Mouse (Mus musculus) testis, adult 2 months (tissue): ENCODE results near the gene Plppr1.

Experiments
- CTCF ChIP-seq: fragments of 200-500 bp; IDR thresholded peaks from 2 replicates; pipeline ENCODE4 v1.5.1; 2012; ENCODE audit warnings: low read depth, mild to moderate bottlenecking, inconsistent platforms, low read length, moderate library complexity; ENCODE audit not compliant: control insufficient read depth, insufficient read depth, insufficient replicate concordance
- POLR2A ChIP-seq: fragments of 200-500 bp; IDR thresholded peaks from 2 replicates; pipeline ENCODE4 v1.6.1; 2012; ENCODE audit warnings: low read depth, mild to moderate bottlenecking, inconsistent platforms, low read length, moderate library complexity; ENCODE audit not compliant: control insufficient read depth

GRCm38 (mm10) chr4:49079399-49079798 lies 20.3 kb downstream of the Plppr1 start:
- TF ChIP-seq CTCF (no peak), POLR2A (no peak)
